Mouse (Mus musculus): ENCODE measurements at regions not wholly inside any gene's neighbourhood (a gene's known extent, or its start where the extent isn't known, plus 50 kb on each side); places are given as distances from the start of the nearest gene placed in this dataset.

GRCm38 (mm10) chr2:160421216-160421911 lies 54.5 kb upstream of the Mafb start:
- H3K27me3 ChIP-seq, result no peaks in the 10 kb centered on the region
- no peak overlapping the region for H3K4me3 ChIP-seq
- no peak overlapping the region for H3K4me2 ChIP-seq (replicated peaks)
- WGBS, result 33% methylated on average over 13 of the region's 13 CpGs
- no peak overlapping the region for H3K27ac ChIP-seq (replicated peaks)
- no peak for ATAC-seq (replicated peaks)
- no peaks in the 10 kb centered on the region for H3K9me3 ChIP-seq
- no peaks in the 10 kb centered on the region for H3K4me1 ChIP-seq
- H3K9ac ChIP-seq (replicated peaks), result no peak overlapping the region
- H3K36me3 ChIP-seq, result no peaks in the 10 kb centered on the region

DNA sequence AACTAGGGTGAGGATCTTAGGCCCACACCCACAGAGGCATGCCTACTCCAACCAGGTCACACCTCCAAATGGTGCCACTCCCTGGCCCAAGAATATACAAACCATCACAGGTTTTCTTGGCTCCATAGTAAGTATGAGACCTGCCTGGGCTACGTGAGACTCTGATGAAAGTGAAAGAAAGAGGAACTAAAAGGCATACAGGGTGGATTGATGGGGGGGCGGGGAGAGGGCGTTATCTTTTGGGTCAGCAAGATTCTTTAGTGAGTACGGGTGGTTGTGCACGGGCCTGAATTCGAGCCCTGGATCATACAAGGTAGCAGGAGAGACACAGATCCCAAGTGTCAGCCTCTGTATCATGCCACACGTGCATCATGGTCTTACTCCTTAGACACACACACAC lies 57.6 kb upstream of the Mafb start:
- Histone ChIP-seq H3K9ac (replicated peaks) (no peak overlapping the region), H3K4me2 (replicated peaks) (no peak overlapping the region), H3K36me3 (no peaks in the 10 kb centered on the region), H3K4me3 (no peak overlapping the region), H3K4me1 (no peaks in the 10 kb centered on the region), H3K9me3 (no peaks in the 10 kb centered on the region), H3K27ac (replicated peaks) (no peak overlapping the region), H3K27me3 (no peaks in the 10 kb centered on the region)
- 95% methylated on average over 7 of the region's 7 CpGs for WGBS
- no peak for ATAC-seq (replicated peaks)

DNA sequence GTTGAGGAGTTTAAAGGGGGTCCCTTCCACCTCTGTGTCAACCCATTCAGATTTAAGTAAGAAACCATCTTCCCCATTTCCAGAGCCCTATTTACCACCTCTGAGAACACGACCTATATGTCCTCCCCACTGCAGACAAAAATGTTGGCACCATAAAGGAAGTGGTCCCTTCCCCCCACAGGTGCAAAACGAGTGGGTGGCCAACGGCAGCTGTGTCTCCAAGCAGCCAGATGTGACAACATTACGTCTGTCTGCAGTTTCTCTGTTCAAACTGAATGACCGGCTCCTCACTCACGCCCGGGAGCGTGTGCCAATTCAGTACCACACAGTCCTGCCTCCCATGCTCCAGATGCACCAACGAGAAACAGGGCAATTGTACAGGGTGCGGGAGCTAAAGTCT lies 60.6 kb upstream of the Mafb start:
- Histone ChIP-seq H3K27ac (replicated peaks) (no peak overlapping the region), H3K27me3 (no peaks in the 10 kb centered on the region), H3K9ac (replicated peaks) (no peak overlapping the region), H3K4me1 (no peaks in the 10 kb centered on the region), H3K4me3 (no peak overlapping the region), H3K4me2 (replicated peaks) (no peak overlapping the region), H3K36me3 (no peaks in the 10 kb centered on the region), H3K9me3 (no peaks in the 10 kb centered on the region)
- ATAC-seq (replicated peaks), result no peak
- 75% methylated on average over 10 of the region's 10 CpGs for WGBS

GRCm38 (mm10) chr2:160433252-160433651 lies 66.4 kb upstream of the Mafb start:
- Histone ChIP-seq H3K4me2 (replicated peaks) (no peak overlapping the region), H3K9me3 (no peaks in the 10 kb centered on the region), H3K4me1 (peaks cover 5% of the 10 kb centered on the region), H3K9ac (replicated peaks) (no peak overlapping the region), H3K4me3 (no peak overlapping the region), H3K27ac (replicated peaks) (0 out of 2 replicates have a peak overlapping the region, but pooled peaks have one; percentile 36), H3K36me3 (no peaks in the 10 kb centered on the region), H3K27me3 (no peaks in the 10 kb centered on the region)
- no peak for ATAC-seq (replicated peaks)
- WGBS, result 51% methylated on average over 10 of the region's 10 CpGs

GRCm38 (mm10) chr2:160434701-160435100 lies 67.8 kb upstream of the Mafb start:
- H3K9ac ChIP-seq (replicated peaks), result no peak overlapping the region
- no peak overlapping the region for H3K4me3 ChIP-seq
- no peaks in the 10 kb centered on the region for H3K36me3 ChIP-seq
- no peaks in the 10 kb centered on the region for H3K9me3 ChIP-seq
- peaks cover 15% of the 10 kb centered on the region for H3K4me1 ChIP-seq
- no peak overlapping the region for H3K27ac ChIP-seq (replicated peaks)
- ATAC-seq (replicated peaks), result no peak
- no peaks in the 10 kb centered on the region for H3K27me3 ChIP-seq
- H3K4me2 ChIP-seq (replicated peaks), result no peak overlapping the region
- WGBS, result 83% methylated on average over 5 of the region's 5 CpGs

DNA sequence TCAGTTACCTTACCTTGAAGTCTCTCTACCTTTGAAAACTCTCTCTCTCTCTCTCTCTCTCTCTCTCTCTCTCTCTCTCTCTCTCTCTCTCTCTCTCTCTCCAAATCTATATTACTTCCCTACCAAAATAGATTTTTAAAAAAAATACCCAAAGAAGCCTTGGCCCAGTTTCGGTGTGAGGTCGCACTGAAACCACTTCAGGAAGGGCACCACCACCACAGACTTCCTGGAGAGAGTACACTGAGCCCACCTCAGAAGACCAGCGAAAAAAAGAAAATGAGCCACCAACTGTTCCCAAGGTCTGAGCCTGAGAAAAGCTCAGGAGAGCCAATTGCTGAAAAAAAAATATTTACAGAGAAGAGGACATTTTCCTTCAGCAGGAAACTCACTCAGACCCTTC lies 68.8 kb upstream of the Mafb start:
- Histone ChIP-seq H3K9ac (replicated peaks) (no peak overlapping the region), H3K9me3 (no peaks in the 10 kb centered on the region), H3K27me3 (no peaks in the 10 kb centered on the region), H3K36me3 (no peaks in the 10 kb centered on the region), H3K27ac (replicated peaks) (no peak overlapping the region), H3K4me3 (no peak overlapping the region), H3K4me2 (replicated peaks) (no peak overlapping the region), H3K4me1 (peaks cover 23% of the 10 kb centered on the region)
- 88% methylated on average over 3 of the region's 3 CpGs for WGBS
- ATAC-seq (replicated peaks), result no peak

DNA sequence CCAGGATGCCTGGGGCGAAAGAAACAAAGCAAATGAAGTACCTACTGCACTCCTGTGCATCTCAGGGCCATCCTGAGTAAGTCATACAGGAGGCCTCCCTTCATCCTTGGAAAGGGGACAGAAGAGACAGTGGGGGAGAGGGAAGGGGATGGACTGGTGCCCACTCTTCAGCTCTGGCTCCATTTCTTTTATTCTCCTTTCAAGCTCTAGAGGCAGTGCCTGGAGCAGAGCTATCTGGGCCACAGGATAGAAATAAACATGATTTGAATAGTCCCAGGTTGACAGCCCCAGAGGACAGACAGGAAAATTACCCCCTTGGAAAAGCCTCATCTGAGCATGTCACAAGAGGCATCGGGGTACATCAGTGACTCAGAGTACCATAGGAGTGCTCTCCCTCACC lies 72.2 kb upstream of the Mafb start:
- H3K27me3 ChIP-seq, result no peaks in the 10 kb centered on the region
- H3K36me3 ChIP-seq, result no peaks in the 10 kb centered on the region
- no peak overlapping the region for H3K4me2 ChIP-seq (replicated peaks)
- H3K9me3 ChIP-seq, result no peaks in the 10 kb centered on the region
- H3K4me3 ChIP-seq, result no peak overlapping the region
- peaks cover 21% of the 10 kb centered on the region for H3K4me1 ChIP-seq
- peak; percentile 36 for ATAC-seq (replicated peaks)
- H3K27ac ChIP-seq (replicated peaks), result no peak overlapping the region
- WGBS, result 77% methylated on average over 2 of the region's 2 CpGs
- H3K9ac ChIP-seq (replicated peaks), result no peak overlapping the region

- ATAC-seq (replicated peaks), result peak; percentile 69; the same call in 1 of the 2 replicates
- WGBS, result 30% methylated on average over 9 of the region's 9 CpGs
These were observed 73.4 kb upstream of the Mafb start for GRCm38 (mm10) chr2:160440236-160440635.

DNA sequence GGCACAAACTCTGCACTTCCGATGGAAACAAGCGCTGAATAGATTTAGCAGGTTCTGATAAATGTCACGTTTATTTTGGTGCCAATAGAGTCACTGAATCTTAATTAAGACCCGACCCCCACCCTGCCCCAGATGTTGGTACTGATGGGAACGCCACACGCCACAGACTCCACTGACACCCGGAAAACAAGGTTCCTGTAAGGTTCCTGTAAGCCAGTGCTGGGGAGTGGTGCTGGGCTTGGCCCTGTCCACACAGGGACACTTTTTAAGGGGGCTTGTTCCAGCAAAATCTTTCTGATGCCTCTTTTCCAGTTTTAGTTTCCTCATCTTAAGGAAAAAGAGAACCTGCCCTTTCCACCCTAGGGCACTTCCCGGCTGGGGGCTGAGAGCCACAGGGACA lies 84.2 kb upstream of the Mafb start:
- H3K27ac ChIP-seq (replicated peaks), result peak overlapping the region; percentile 70
- peak overlapping the region; percentile 41 for H3K9ac ChIP-seq (replicated peaks)
- H3K9me3 ChIP-seq, result no peaks in the 10 kb centered on the region
- H3K36me3 ChIP-seq, result no peaks in the 10 kb centered on the region
- peak overlapping the region; percentile 73 for H3K4me2 ChIP-seq (replicated peaks)
- peak overlapping the region; percentile 42 for H3K4me3 ChIP-seq
- peak; percentile 65 for ATAC-seq (replicated peaks)
- H3K4me1 ChIP-seq, result peaks cover 18% of the 10 kb centered on the region
- WGBS, result 2% methylated on average over 8 of the region's 8 CpGs
- H3K27me3 ChIP-seq, result peaks cover 3% of the 10 kb centered on the region; the same call in 1 of the 2 replicates

More at GRCm38 (mm10) chr2:160440236-160440635, 73.4 kb upstream of the Mafb start:
- Histone ChIP-seq H3K4me3 (no peak overlapping the region), H3K4me2 (replicated peaks) (no peak overlapping the region), H3K9ac (replicated peaks) (no peak overlapping the region), H3K36me3 (no peaks in the 10 kb centered on the region), H3K27me3 (no peaks in the 10 kb centered on the region), H3K4me1 (peaks cover 21% of the 10 kb centered on the region), H3K27ac (replicated peaks) (no peak overlapping the region; the same call in 1 of the 2 replicates), H3K9me3 (no peaks in the 10 kb centered on the region)

DNA sequence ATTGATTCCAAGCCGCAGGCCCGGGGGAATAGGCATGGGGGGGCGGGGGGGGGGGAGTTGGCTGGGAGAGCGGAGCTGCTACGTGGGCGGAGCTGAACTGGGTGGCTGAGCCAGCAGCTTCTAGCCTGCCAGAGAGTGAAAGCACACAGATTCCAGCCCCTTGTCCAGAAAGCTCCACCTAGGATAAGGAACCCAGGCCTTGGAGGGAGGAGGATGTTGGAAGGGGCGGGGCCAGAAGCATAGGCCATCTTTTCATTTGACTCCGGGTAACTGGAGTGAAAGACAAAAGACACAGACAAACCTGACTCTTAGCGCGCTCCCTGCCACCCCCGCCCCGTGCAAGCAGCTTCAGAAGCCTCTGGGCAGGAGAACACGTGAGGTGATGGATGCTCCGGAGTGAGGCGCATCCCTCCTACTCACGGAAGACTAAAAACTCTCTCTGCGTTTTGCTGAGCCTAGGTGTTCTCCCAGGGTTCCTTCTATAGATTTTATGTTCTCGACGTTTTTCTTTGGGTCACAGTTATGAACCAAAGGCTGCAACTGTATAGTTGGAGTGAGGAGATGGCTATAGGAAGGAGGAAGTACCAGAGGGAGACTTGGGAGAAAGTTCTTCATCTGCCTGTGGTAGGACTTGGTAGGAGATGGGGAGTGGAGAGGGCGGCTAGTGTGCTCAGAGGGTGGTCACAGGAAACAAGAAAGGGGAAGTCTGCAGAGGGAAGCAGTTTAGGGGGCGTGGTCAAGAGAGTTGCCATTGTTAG lies 84.8 kb upstream of the Mafb start:
- peak; percentile 92 for ATAC-seq (replicated peaks)
- WGBS, result under 1% methylated on average over 21 of the region's 21 CpGs

DNA sequence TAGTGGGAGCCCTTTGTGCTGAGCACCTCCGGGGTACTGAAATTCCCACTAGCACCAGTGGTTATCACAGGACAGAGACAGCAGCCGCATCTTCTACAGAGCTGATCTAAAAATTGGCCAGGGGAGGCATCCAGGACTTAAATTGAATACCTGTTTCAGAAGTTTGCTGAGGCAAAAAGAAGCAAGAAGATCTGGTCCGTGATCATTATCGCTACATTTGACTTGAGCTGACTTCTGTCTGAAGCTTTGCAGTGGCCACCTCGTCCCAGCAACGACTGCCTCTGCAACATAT lies 85.3 kb upstream of the Mafb start:
- H3K4me3 ChIP-seq, result peak overlapping the region; percentile 42
- H3K36me3 ChIP-seq, result no peaks in the 10 kb centered on the region
- H3K27ac ChIP-seq (replicated peaks), result peak overlapping the region; percentile 70
- no peak for ATAC-seq (replicated peaks)
- H3K4me1 ChIP-seq, result peaks cover 18% of the 10 kb centered on the region
- WGBS, result 10% methylated on average over 6 of the region's 6 CpGs
- H3K9ac ChIP-seq (replicated peaks), result peak overlapping the region; percentile 41
- H3K27me3 ChIP-seq, result peaks cover 3% of the 10 kb centered on the region; the same call in 1 of the 2 replicates
- peak overlapping the region; percentile 73 for H3K4me2 ChIP-seq (replicated peaks)
- H3K9me3 ChIP-seq, result no peaks in the 10 kb centered on the region

More for the DNA sequence above, 84.8 kb upstream of the Mafb start:
- H3K27me3 ChIP-seq, result peaks cover 3% of the 10 kb centered on the region; the same call in 1 of the 2 replicates
- no peaks in the 10 kb centered on the region for H3K9me3 ChIP-seq
- peaks cover 18% of the 10 kb centered on the region for H3K4me1 ChIP-seq
- peak overlapping the region; percentile 42 for H3K4me3 ChIP-seq
- peak overlapping the region; percentile 41 for H3K9ac ChIP-seq (replicated peaks)
- peak overlapping the region; percentile 73 for H3K4me2 ChIP-seq (replicated peaks)
- peak overlapping the region; percentile 70 for H3K27ac ChIP-seq (replicated peaks)
- H3K36me3 ChIP-seq, result no peaks in the 10 kb centered on the region

- H3K9ac ChIP-seq (replicated peaks), result no peak overlapping the region
- no peak overlapping the region for H3K4me3 ChIP-seq
- no peak for ATAC-seq (replicated peaks)
- H3K4me1 ChIP-seq, result peaks cover 18% of the 10 kb centered on the region
- peaks cover 3% of the 10 kb centered on the region; the same call in 1 of the 2 replicates for H3K27me3 ChIP-seq
- H3K4me2 ChIP-seq (replicated peaks), result no peak overlapping the region
- 92% methylated on average over 6 of the region's 6 CpGs for WGBS
- H3K9me3 ChIP-seq, result no peaks in the 10 kb centered on the region
- no peak overlapping the region for H3K27ac ChIP-seq (replicated peaks)
- H3K36me3 ChIP-seq, result no peaks in the 10 kb centered on the region
These were observed 85.9 kb upstream of the Mafb start for GRCm38 (mm10) chr2:160452730-160453129.
